Mouse (Mus musculus): ENCODE measurements around the gene Prr14. TPM values are rescaled to one million over a fixed set of nuclear protein-coding genes. Genes with fewer than 3 reads are reported as not detected.
A peak's percentile ranks its signal among the peaks of the same experiment; 100 is the strongest.
"Not testable (repeated sequence)": the region's sequence is repeated elsewhere in the genome, so short reads cannot be mapped to it uniquely, and the experiment has no call there.

Prr14 gene
- polyA plus RNA-seq, 1 experiment from 2014 or later: 47.9 TPM

DNA sequence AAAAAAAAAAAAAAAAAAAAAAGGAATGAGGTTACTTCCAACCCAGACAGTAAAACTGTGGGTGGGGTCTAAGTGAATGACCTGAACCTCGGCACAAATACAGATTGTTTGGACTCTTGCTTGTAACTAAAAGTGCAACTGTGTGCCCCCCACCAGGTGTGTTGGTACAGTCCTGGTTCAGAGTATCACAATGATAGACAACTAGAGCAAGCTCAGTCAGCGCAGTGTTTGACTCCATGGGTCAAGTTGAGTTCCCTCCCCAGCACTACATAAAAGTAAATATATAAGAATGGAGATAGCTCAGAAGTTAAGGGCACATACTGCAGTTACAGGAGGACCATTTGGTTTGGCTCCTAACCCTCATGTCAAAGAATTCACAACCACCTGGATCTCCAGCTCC lies 38.0 kb downstream of the Prr14 start:
- no peaks in the 10 kb centered on the region for H3K27me3 ChIP-seq (replicated peaks; ENCODE audit: low read depth, poor library complexity, severe bottlenecking)
- 89% methylated on average over 2 of the region's 2 CpGs for WGBS
- H3K36me3 ChIP-seq (replicated peaks): peaks cover 4% of the 10 kb centered on the region
- no peaks in the 10 kb centered on the region for H3K9me3 ChIP-seq
- no peak for DNase-seq (ENCODE audit: low spot score)
- no peak overlapping the region for H3K27ac ChIP-seq (replicated peaks)
- no peaks in the 10 kb centered on the region for H3K4me1 ChIP-seq
- no peak overlapping the region for H3K4me3 ChIP-seq

DNA sequence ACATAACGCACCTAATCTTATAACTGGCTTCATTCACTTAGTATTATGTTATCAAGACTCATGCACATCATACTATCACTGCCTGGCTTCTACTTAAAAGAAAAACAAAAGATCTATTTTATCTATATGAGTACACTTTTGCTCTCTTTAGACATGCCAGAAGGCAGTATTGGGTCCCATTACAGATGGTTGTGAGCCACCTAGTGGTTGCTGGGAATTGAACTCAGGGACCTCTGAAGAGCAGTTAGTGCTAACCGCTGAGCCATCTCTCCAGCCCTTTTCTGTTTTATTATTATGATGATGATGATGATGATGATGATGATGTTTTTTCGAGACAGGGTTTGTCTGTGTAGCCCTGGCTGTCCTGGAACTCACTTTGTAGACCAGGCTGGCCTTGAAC lies 39.0 kb downstream of the Prr14 start:
- H3K27ac ChIP-seq (replicated peaks): no peak overlapping the region
- no peaks in the 10 kb centered on the region for H3K36me3 ChIP-seq (replicated peaks)
- 49% methylated on average over 3 of the region's 3 CpGs for WGBS
- H3K4me1 ChIP-seq: no peaks in the 10 kb centered on the region
- no peaks in the 10 kb centered on the region for H3K9me3 ChIP-seq
- DNase-seq (ENCODE audit: low spot score): peak; percentile 26
- no peaks in the 10 kb centered on the region for H3K27me3 ChIP-seq (replicated peaks; ENCODE audit: low read depth, poor library complexity, severe bottlenecking)
- H3K4me3 ChIP-seq: no peak overlapping the region

DNA sequence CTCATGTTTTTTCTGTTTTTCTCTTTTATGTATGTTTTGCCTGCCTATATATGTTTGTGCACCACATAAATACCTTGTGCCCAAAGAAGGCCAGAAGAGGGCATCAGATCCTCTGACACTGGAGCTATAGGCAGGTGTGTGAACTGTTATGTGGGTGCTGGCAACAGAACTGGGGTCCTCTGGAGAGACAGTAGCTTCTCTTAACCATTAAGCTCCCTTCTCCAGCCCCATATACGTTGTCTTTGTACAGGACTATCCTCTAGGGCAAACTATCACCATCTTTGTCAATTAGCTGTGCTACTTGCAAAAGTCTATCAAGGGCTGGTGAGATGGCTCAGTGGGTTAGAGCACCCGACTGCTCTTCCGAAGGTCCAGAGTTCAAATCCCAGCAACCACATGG lies 48.9 kb downstream of the Prr14 start:
- Histone ChIP-seq H3K4me1 (peaks cover 20% of the 10 kb centered on the region), H3K27ac (replicated peaks) (no peak overlapping the region), H3K4me3 (no peak overlapping the region), H3K36me3 (replicated peaks) (peaks cover 2% of the 10 kb centered on the region; the same call in 1 of the 2 replicates), H3K27me3 (replicated peaks; ENCODE audit: low read depth, poor library complexity, severe bottlenecking) (no peaks in the 10 kb centered on the region), H3K9me3 (no peaks in the 10 kb centered on the region)
- WGBS: 93% methylated on average over 3 of the region's 3 CpGs
- no peak for DNase-seq (ENCODE audit: low spot score)

DNA sequence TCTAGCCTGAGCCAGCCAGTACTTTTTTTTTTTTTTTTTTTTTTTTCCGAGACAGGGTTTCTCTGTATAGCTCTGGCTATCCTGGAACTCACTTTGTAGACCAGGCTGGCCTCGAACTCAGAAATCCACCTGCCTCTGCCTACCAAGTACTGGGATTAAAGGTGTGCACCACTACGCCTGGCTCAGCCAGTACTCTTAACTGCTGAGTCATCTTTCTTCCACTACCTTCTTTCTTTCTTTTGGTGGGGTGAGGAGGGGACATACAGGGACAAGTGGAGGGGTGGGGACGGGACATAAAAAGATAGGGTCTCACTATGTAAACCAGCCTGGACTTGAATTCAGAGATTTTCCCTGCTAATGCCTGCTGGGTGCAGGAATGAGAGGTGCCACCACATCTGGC lies 50.4 kb downstream of the Prr14 start:
- H3K36me3 ChIP-seq (replicated peaks): peaks cover 14% of the 10 kb centered on the region
- peaks cover 28% of the 10 kb centered on the region for H3K4me1 ChIP-seq
- not testable (repeated sequence) for H3K4me3 ChIP-seq; DNase-seq (ENCODE audit: low spot score); H3K27me3 ChIP-seq (replicated peaks; ENCODE audit: low read depth, poor library complexity, severe bottlenecking); H3K9me3 ChIP-seq; H3K27ac ChIP-seq (replicated peaks)
- 94% methylated on average over 4 of the region's 4 CpGs for WGBS

DNA sequence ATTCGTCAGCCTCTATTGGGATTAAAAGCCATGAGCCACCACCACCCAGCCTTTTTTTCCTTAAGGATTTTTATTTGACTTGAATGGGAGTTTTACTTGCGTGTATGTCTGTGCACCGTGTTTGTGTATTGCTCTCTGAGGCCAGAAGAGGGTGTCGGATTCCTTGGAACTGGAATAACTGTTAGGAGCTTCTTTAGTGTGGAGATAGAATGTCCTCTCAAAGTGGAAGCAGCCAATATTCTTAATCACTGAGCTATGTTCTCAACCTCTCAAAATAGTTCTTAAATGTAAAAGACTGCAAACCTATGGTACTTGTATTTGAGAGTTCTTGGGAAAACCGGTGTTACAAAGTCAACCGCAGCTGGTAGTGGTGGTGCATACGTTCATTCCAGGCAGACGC lies 51.8 kb downstream of the Prr14 start:
- peak overlapping the region; percentile 99 for H3K27ac ChIP-seq (replicated peaks)
- H3K27me3 ChIP-seq (replicated peaks; ENCODE audit: low read depth, poor library complexity, severe bottlenecking): no peaks in the 10 kb centered on the region
- no peaks in the 10 kb centered on the region for H3K9me3 ChIP-seq
- peak; percentile 20 for DNase-seq (ENCODE audit: low spot score)
- H3K4me1 ChIP-seq: peaks cover 28% of the 10 kb centered on the region
- WGBS: 37% methylated on average over 8 of the region's 8 CpGs
- H3K4me3 ChIP-seq: peak overlapping the region; percentile 82
- peaks cover 28% of the 10 kb centered on the region for H3K36me3 ChIP-seq (replicated peaks)

DNA sequence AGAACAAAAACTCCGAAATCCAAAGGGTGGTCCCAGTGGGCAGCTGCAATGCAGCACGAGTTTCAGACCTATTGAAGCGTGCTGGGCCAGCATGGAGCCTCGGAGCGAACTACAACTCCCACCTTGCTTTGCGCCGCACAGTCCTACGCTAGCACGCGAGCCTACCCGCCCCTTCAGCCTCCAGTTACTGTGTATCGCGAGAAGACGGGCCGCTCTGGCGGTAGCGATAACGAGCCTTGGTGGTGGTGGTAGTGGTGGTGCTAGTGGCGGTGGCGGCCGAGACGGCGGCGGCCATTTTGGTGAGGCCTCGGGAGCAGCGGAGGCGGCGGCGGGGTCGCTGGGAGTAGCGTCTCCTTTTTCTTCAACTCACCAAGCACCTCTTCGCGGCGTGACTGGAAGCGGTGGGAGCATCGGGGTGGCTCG lies 52.4 kb downstream of the Prr14 start, which contains the start of gene Srcap:
TSS of gene Srcap (plus strand) at position 176 of the 423 bp plus-strand sequence.
- H3K27me3 ChIP-seq (replicated peaks; ENCODE audit: low read depth, poor library complexity, severe bottlenecking): no peaks in the 10 kb centered on the region
- H3K27ac ChIP-seq (replicated peaks): peak within 1 kb of the TSS; percentile 99
- peak; percentile 97 for DNase-seq (ENCODE audit: low spot score)
- H3K4me3 ChIP-seq: peak within 1 kb of the TSS; percentile 82
- H3K4me1 ChIP-seq: peaks cover 24% of the 10 kb centered on the region
- H3K9me3 ChIP-seq: no peaks in the 10 kb centered on the region
- peaks cover 34% of the 10 kb centered on the region for H3K36me3 ChIP-seq (replicated peaks)
- under 1% methylated on average over 37 of the region's 37 CpGs for WGBS

DNA sequence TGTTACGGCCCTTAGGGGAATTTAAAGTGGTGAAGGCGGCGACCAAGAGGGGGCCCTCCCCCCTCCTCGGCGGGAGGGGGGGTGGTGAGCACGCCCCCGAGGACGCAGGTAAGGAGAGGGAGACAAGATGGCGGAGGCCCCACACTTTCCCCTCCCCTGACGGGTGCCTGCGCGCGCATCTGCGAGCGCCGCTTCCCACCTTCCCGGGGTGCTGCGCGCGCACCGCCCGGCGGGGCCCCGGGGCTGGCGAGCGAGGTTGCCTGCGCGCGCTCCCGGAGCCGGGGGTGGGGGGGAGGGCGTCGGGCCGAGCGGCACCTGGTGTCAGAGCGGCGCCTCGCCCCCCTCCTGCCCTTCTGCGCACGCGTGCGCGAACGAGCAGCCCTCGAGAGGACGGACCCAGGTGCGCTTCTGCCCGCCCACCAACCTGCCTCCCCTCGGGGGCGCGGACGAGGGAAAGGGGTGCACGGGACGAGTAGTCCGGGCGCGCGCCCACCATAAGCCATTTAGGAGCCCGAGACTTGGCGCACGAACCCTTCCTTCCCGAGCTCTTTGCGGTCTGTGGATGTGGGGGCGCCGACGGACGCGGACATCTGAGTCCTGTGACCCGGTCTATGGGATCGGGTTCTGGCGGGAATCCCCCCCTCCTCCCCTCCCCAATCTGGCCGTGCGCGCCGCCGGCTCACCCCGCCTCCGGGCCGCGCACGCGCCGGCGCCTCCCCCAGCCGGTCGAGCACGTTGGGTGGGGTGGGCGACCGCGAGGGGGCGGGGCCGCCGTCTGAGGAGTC lies 53.0 kb downstream of the Prr14 start:
- H3K4me1 ChIP-seq: peaks cover 23% of the 10 kb centered on the region
- DNase-seq (ENCODE audit: low spot score): peak; percentile 97
- H3K36me3 ChIP-seq (replicated peaks): peaks cover 40% of the 10 kb centered on the region
- no peaks in the 10 kb centered on the region for H3K9me3 ChIP-seq
- no peaks in the 10 kb centered on the region for H3K27me3 ChIP-seq (replicated peaks; ENCODE audit: low read depth, poor library complexity, severe bottlenecking)
- peak overlapping the region; percentile 82 for H3K4me3 ChIP-seq
- WGBS: under 1% methylated on average over 92 of the region's 93 CpGs
- H3K27ac ChIP-seq (replicated peaks): peak overlapping the region; percentile 99

DNA sequence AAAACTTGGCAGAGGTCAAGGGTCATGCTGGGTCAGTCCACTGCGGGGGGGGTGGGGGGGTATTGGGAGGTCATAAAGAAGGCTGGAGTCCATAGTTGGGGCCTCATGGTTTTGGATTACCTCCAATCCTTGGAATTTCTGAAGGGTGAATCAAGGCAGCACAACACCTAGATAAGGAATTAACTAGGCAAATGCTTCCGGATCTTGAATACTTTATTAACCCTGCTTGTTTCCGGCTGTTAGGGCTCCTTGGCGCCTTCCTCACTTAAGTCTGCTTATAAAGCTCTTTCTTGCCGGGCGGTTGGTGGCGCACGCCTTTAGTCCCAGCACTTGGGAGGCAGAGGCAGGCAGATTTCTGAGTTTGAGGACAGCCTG lies 53.6 kb downstream of the Prr14 start:
- 50% methylated on average over 8 of the region's 8 CpGs for WGBS
- Histone ChIP-seq H3K27ac (replicated peaks) (peak overlapping the region; percentile 99), H3K36me3 (replicated peaks) (peaks cover 46% of the 10 kb centered on the region)

DNA sequence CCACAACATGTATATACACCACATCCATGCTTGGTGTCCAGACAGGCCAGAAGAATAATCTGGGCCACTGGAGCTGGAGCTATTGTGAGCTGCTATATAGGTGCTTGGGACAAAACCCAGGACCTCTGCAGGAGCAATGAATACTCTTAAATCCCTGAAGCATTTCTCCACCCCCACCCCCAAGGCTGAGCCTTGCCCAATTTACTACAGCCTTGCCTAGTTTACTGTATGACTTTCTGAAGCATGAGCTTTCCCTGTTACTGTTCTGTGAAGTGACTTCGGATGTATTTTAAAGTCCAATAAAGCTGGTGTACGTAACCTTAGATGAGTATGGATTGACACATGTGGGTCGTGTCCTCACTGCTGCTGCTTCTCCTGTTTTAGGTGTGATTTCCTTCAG lies 54.4 kb downstream of the Prr14 start:
- no peaks in the 10 kb centered on the region for H3K27me3 ChIP-seq (replicated peaks; ENCODE audit: low read depth, poor library complexity, severe bottlenecking)
- peak overlapping the region; percentile 82 for H3K4me3 ChIP-seq
- no peak overlapping the region for H3K27ac ChIP-seq (replicated peaks)
- DNase-seq (ENCODE audit: low spot score): no peak
- peaks cover 54% of the 10 kb centered on the region for H3K36me3 ChIP-seq (replicated peaks)
- H3K4me1 ChIP-seq: peaks cover 23% of the 10 kb centered on the region
- WGBS: 85% methylated on average over 3 of the region's 3 CpGs
- no peaks in the 10 kb centered on the region for H3K9me3 ChIP-seq

More for the DNA sequence above, 53.6 kb downstream of the Prr14 start:
- H3K9me3 ChIP-seq: no peaks in the 10 kb centered on the region
- peaks cover 23% of the 10 kb centered on the region for H3K4me1 ChIP-seq
- no peak for DNase-seq (ENCODE audit: low spot score)
- H3K4me3 ChIP-seq: peak overlapping the region; percentile 82
- no peaks in the 10 kb centered on the region for H3K27me3 ChIP-seq (replicated peaks; ENCODE audit: low read depth, poor library complexity, severe bottlenecking)

DNA sequence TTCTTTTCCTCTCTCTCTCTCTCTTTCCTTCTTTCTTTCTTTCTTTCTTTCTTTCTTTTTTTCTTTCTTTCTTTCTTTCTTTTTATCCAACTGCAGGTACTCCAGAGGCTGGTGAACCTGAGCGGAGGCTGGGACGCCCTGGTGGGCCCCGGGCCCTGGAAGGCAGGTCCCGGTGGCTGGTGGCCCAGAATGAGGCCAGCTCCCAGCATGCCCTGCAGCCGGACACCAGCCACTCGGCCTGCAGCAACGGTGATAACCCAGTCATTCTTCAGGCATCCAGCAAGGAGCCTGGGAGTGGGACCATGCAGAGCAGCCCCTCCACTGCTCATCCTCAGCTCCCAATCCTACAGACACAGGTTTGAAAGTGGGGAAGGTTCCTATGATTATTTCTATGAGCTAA lies 56.4 kb downstream of the Prr14 start:
- Histone ChIP-seq H3K27me3 (replicated peaks; ENCODE audit: low read depth, poor library complexity, severe bottlenecking) (no peaks in the 10 kb centered on the region), H3K27ac (replicated peaks) (no peak overlapping the region), H3K4me3 (no peak overlapping the region), H3K36me3 (replicated peaks) (peaks cover 75% of the 10 kb centered on the region), H3K9me3 (no peaks in the 10 kb centered on the region), H3K4me1 (peaks cover 21% of the 10 kb centered on the region)
- 92% methylated on average over 7 of the region's 7 CpGs for WGBS
- no peak for DNase-seq (ENCODE audit: low spot score)

DNA sequence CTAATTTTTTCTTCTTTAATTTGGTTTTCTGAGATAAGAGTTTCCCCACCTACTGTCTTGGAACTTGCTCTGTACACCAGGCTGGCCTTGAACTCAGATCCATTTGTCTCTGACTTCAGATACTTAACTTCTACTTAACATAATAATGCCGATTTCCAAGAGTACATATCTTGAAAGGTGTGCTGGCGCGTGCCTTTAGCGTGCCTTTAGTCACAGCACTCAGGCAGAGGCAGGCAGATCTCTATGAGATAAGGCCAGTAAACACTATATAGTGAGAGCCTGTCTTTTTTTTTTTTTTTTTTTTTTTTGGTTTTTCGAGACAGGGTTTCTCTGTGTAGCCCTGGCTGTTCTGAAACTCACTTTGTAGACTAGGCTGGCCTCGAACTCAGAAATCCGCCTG lies 56.9 kb downstream of the Prr14 start:
- DNase-seq (ENCODE audit: low spot score): no peak
- H3K4me3 ChIP-seq: no peak overlapping the region
- peaks cover 80% of the 10 kb centered on the region for H3K36me3 ChIP-seq (replicated peaks)
- 92% methylated on average over 7 of the region's 7 CpGs for whole genome bisulfite sequencing
- H3K27me3 ChIP-seq (replicated peaks; ENCODE audit: low read depth, poor library complexity, severe bottlenecking): no peaks in the 10 kb centered on the region
- peaks cover 16% of the 10 kb centered on the region for H3K4me1 ChIP-seq
- H3K9me3 ChIP-seq: no peaks in the 10 kb centered on the region
- H3K27ac ChIP-seq (replicated peaks): no peak overlapping the region

DNA sequence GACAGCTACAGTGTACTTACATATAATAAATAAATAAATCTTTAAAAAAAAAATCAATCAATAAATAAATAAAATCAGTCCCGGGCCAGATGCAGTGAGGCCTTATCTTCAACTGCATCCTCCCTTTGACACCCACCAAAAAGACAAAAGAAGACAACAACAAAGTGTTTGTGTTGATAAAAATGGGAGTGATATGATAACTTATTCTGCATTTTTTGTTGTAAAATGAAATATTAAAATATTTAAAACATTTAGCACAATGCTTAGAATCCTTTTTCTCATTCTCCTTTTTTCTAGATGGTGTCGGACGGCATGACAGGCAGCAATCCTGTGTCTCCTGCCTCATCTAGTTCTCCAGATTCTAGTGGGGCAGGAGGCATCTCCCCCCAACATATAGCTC lies 59.9 kb downstream of the Prr14 start, which contains the start of gene Gm42715:
TSS of gene Gm42715 (plus strand) at position 301 of the 400 bp plus-strand sequence.
- no peak for DNase-seq (ENCODE audit: low spot score)
- Histone ChIP-seq H3K27ac (replicated peaks) (no peak within 1 kb of the TSS), H3K9me3 (no peaks in the 10 kb centered on the region), H3K4me3 (no peak within 1 kb of the TSS), H3K27me3 (replicated peaks; ENCODE audit: low read depth, poor library complexity, severe bottlenecking) (no peaks in the 10 kb centered on the region), H3K4me1 (no peaks in the 10 kb centered on the region), H3K36me3 (replicated peaks) (peaks cover 99% of the 10 kb centered on the region)
- WGBS: 94% methylated on average over 3 of the region's 3 CpGs

Data from embryonic facial prominence, embryonic 10.5 days (tissue).